Mouse (Mus musculus) spleen, adult 18-20 months (tissue): ENCODE results near the gene Ost4.
A peak's percentile ranks its signal among the peaks of the same experiment; 100 is the strongest.

Experiments used
- DNase-seq, 2 experiments: peaks; one replicate each; pipeline ENCODE4 v3.0.0; 2022; ENCODE audit warnings: mixed read lengths in 2 of 2

Gene Ost4

GRCm38 (mm10) chr5:30922581-30923041 is 15.0 kb upstream of the Ost4 start:
- no peak for DNase-seq

GRCm38 (mm10) chr5:30921256-30922033 is 13.9 kb upstream of the Ost4 start, which contains the start of gene Khk:
Gene Khk (plus strand): TSS chr5:30921431.
- DNase-seq = peak; percentile 85 to 95

GRCm38 (mm10) chr5:30920621-30921020 is 13.0 kb upstream of the Ost4 start:
- no peak for DNase-seq

GRCm38 (mm10) chr5:30919831-30920614 is 12.4 kb upstream of the Ost4 start:
- DNase-seq = no peak

GRCm38 (mm10) chr5:30918691-30919090 is 11.1 kb upstream of the Ost4 start:
- no peak for DNase-seq

GRCm38 (mm10) chr5:30917891-30918670 is 10.5 kb upstream of the Ost4 start:
- DNase-seq = no peak

GRCm38 (mm10) chr5:30917348-30917747 is 9.8 kb upstream of the Ost4 start:
- no peak for DNase-seq

GRCm38 (mm10) chr5:30916841-30917240 is 9.3 kb upstream of the Ost4 start:
- DNase-seq = no peak

GRCm38 (mm10) chr5:30915974-30916433 is 8.4 kb upstream of the Ost4 start:
- DNase-seq = peak; percentile 57 to 63

- no peak for DNase-seq
Measured at GRCm38 (mm10) chr5:30915456-30915855, 7.9 kb upstream of the Ost4 start.

GRCm38 (mm10) chr5:30914849-30915248 is 7.3 kb upstream of the Ost4 start:
- no peak for DNase-seq

- no peak for DNase-seq
Measured at GRCm38 (mm10) chr5:30914101-30914635, 6.6 kb upstream of the Ost4 start.

GRCm38 (mm10) chr5:30913060-30913841 is 5.7 kb upstream of the Ost4 start, which contains the start of gene Emilin1:
Gene Emilin1 (plus strand): TSS chr5:30913402.
- DNase-seq = no peak

GRCm38 (mm10) chr5:30912156-30912555 is 4.6 kb upstream of the Ost4 start:
- no peak for DNase-seq

- no peak for DNase-seq
Measured at GRCm38 (mm10) chr5:30910481-30910880, 2.9 kb upstream of the Ost4 start.

- no peak for DNase-seq
Measured at GRCm38 (mm10) chr5:30909863-30910262, 2.3 kb upstream of the Ost4 start.

- DNase-seq = no peak
Measured at GRCm38 (mm10) chr5:30909300-30909659, 1.7 kb upstream of the Ost4 start.

GRCm38 (mm10) chr5:30908426-30909299 is 1.1 kb upstream of the Ost4 start:
- DNase-seq = no peak

GRCm38 (mm10) chr5:30901860-30902259 is 5.7 kb downstream of the Ost4 start:
- DNase-seq = no peak

GRCm38 (mm10) chr5:30890375-30890774 is 17.2 kb downstream of the Ost4 start:
- DNase-seq = no peak
